Mouse (Mus musculus) liver, adult 2 months (tissue): ENCODE measurements around the gene Il10rb. TPM values are rescaled to one million over a fixed set of nuclear protein-coding genes. Genes with fewer than 3 reads are reported as not detected.

Source experiments
- DNase-seq: peaks from one replicate; pipeline ENCODE4 v3.0.0-alpha.2; 2011; ENCODE audit warnings: low read depth, low spot score; ENCODE audit errors: extremely low read depth
- H3K27ac ChIP-seq: fragments of 200-500 bp; replicated peaks from 2 replicates; pipeline ENCODE4 v1.5.1; 2012; ENCODE audit warnings: low read depth, mild to moderate bottlenecking, control low read depth, inconsistent platforms, low read length; ENCODE audit not compliant: insufficient read depth
- H3K27me3 ChIP-seq: fragments of 200-500 bp; 2 replicates; pipeline ENCODE4 v1.6.1; 2012; ENCODE audit warnings: mild to moderate bottlenecking, moderate library complexity, low read length, inconsistent platforms; ENCODE audit not compliant: control insufficient read depth, insufficient read depth
- H3K36me3 ChIP-seq: fragments of 200-500 bp; 2 replicates; pipeline ENCODE4 v1.6.1; 2012; ENCODE audit warnings: low read length, inconsistent platforms; ENCODE audit not compliant: control insufficient read depth, insufficient read depth
- H3K4me1 ChIP-seq: fragments of 200-500 bp; 2 replicates; pipeline ENCODE4 v1.6.1; 2011; ENCODE audit warnings: low read length; ENCODE audit not compliant: control insufficient read depth, insufficient read depth
- H3K4me3 ChIP-seq: fragments of 200-500 bp; 2 replicates; pipeline ENCODE4 v1.5.1; 2011; ENCODE audit warnings: low read depth, mild to moderate bottlenecking, control low read depth, low read length, moderate library complexity; ENCODE audit not compliant: insufficient read depth
- H3K79me2 ChIP-seq: fragments of 200-500 bp; 2 replicates; pipeline ENCODE4 v1.6.1; 2012; ENCODE audit warnings: inconsistent platforms, mild to moderate bottlenecking, low read length, moderate library complexity; ENCODE audit not compliant: control insufficient read depth, insufficient read depth
- H3K9ac ChIP-seq: fragments of 200-500 bp; 2 replicates; pipeline ENCODE4 v1.6.1; 2012; ENCODE audit warnings: low read depth, mild to moderate bottlenecking, control low read depth, inconsistent platforms, low read length
- CTCF ChIP-seq: fragments of 200-500 bp; IDR thresholded peaks from 2 replicates; pipeline ENCODE4 v1.5.1; 2011; ENCODE audit warnings: low read depth, low read length, control low read depth
- POLR2A ChIP-seq: fragments of 200-500 bp; IDR thresholded peaks from 2 replicates; pipeline ENCODE4 v1.6.1; 2011; ENCODE audit warnings: low read length, control low read depth; ENCODE audit not compliant: insufficient read depth; ENCODE audit errors: extremely low read depth
- whole genome bisulfite sequencing: fragments of 180-500 bp; shearing (Covaris S2); methylation state at CpG from one replicate; pipeline ENCODE4 v1.1.7; 2018; 5-methylcytosine and 5-hydroxymethylcytosine counted together
- polyA plus RNA-seq: library from polyadenylated mRNA; depleted of rRNA; stranded (reverse); fragments of >200 nt; gene quantifications from 2 replicates; pipeline ENCODE4 v1.2.3, GENCODE M21; 2012
- total RNA-seq: library from RNA; depleted of rRNA; stranded (reverse); fragments of >200 nt; gene quantifications from 2 replicates; pipeline ENCODE4 v1.2.3, GENCODE M21; 2014

Gene Il10rb
- total and polyA plus RNA-seq, 2 experiments: 5.1 to 7.3 TPM

DNA sequence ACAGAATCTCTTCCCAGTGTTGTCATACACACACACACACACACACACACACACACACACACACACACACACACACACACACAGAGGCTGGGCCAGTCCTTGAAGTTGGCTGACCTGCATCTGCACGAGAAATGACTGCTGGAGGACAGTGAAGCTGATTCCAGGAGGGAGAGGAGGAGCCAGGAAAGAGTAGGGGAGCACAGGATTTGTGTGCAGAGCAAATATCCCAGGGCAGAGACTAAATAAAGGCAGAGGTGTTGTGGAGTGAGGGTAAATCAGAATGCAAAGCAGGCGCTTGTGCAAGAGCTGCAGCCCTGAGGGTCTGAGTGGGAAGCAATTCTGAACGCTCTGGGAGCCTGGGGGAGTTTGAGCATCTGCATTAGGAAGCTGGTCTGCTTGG, 45.8 kb upstream of the Il10rb start:
- WGBS: 19% methylated on average over 3 of the region's 3 CpGs
- no peaks in the 10 kb centered on the region for H3K27me3 ChIP-seq
- no peak overlapping the region for H3K9ac ChIP-seq
- peaks cover 30% of the 10 kb centered on the region for H3K4me1 ChIP-seq
- TF ChIP-seq CTCF: no peak
- TF ChIP-seq POLR2A: no peak
- H3K36me3 ChIP-seq: no peaks in the 10 kb centered on the region
- peak overlapping the region; percentile 54 for H3K27ac ChIP-seq
- H3K79me2 ChIP-seq: no peaks in the 10 kb centered on the region
- no peak overlapping the region for H3K4me3 ChIP-seq
- DNase-seq: peak; percentile 90

DNA sequence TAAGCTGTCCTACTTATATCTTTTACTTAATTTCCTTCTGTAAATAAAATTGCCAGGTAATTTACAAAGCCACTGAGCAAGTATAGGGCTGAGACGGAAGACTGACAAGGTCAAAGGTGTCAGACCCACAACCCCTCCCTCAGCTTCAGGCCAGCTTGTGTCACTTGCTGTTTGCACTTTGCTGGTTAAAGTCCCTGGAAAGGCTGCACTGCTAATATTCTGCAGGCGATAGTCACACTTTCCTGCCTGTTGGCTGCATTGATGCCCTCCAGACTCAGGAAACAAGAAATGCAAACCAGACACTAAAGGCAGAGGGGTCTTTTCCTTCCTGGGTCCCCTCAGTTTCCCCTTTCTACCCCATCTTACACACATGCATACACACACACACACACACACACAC, 44.0 kb upstream of the Il10rb start:
- Histone ChIP-seq H3K27ac (0 out of 2 replicates have a peak overlapping the region, but pooled peaks have one; percentile 8), H3K4me3 (no peak overlapping the region), H3K9ac (no peak overlapping the region), H3K79me2 (no peaks in the 10 kb centered on the region), H3K36me3 (no peaks in the 10 kb centered on the region), H3K27me3 (no peaks in the 10 kb centered on the region), H3K4me1 (peaks cover 27% of the 10 kb centered on the region)
- WGBS: 14% methylated on average over 2 of the region's 2 CpGs
- TF ChIP-seq CTCF (no peak), POLR2A (no peak)
- peak; percentile 65 for DNase-seq

DNA sequence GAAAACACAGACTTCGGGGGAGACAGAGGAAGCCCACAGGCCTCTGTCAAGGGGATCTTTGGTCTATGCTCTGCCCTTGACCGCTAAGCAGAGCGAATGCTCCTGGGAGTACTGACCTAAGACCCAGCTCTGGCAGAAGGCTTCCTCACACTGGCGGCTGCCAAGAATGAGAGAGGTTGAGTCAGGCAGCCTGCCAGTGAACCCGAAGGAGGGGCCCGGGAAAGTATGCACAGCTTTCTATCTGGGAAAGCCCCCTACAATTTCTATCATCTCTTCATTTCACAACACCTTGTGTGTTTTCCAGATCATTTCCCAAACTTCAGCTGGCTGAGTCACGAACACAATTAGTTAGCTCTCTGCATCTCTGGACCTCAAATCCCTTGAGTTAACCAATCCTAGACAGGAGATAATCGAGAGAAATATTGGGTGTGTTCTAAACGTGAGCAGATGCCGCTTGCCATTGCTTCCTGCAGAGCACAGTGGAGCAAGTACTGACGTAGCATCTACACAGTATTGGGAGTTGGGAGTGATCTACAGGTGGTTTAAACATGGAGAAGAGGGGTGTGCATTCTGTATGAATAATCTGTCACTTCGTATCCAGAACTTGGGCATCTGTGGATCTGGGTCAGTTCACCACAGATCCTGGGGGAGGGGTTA, 43.2 kb upstream of the Il10rb start:
- H3K36me3 ChIP-seq: no peaks in the 10 kb centered on the region
- peak overlapping the region; percentile 43 for H3K27ac ChIP-seq
- no peaks in the 10 kb centered on the region for H3K79me2 ChIP-seq
- peak; percentile 70 for DNase-seq
- H3K27me3 ChIP-seq: no peaks in the 10 kb centered on the region
- 14% methylated on average over 12 of the region's 12 CpGs for WGBS
- H3K4me1 ChIP-seq: peaks cover 21% of the 10 kb centered on the region
- H3K4me3 ChIP-seq: no peak overlapping the region
- TF ChIP-seq CTCF (no peak), POLR2A (no peak)
- no peak overlapping the region for H3K9ac ChIP-seq

DNA sequence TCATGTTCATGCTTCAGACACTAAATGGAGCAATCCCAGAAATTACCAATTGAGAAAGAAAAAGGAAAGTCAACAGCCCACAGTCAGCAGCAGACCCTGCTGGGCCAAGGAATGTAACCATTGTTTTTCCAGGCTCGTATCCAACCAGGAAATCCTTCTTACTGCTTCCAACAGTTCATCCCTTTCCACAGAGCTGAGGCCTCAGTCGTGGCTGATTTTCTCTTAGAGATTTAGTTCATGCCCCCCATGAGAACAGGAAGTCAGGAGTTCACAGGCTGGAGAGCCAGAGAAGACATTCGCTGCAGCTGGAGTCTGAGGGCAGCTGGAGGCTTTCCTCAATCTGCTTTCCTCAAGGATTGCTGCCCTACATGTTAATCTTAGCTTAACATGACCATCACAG, 42.5 kb upstream of the Il10rb start:
- Histone ChIP-seq H3K36me3 (no peaks in the 10 kb centered on the region), H3K4me1 (peaks cover 21% of the 10 kb centered on the region), H3K9ac (no peak overlapping the region), H3K27ac (0 out of 2 replicates have a peak overlapping the region, but pooled peaks have one; percentile 1), H3K79me2 (no peaks in the 10 kb centered on the region), H3K4me3 (no peak overlapping the region), H3K27me3 (no peaks in the 10 kb centered on the region)
- 27% methylated on average over 3 of the region's 3 CpGs for WGBS
- no peak for TF ChIP-seq CTCF
- DNase-seq: peak; percentile 65

DNA sequence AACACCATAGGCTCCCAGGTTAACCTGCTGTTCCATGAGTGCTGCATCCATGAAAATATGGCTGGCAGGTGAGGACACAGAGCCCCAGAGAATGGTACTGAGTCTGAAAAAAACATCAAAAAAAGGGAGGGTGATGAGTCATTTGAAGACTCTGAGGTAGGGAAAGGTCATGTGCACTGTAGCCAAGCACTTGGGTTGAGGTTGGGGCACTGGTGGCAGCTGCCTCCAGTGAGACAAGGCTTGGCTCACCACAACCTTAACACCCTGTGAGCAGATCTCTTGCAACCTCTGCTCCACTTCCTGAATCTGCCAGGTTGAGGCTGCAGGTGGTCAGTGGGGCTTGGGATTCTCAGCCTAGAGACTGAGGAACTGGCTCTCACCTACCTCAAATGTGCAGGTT, 39.4 kb upstream of the Il10rb start:
- no peak overlapping the region for H3K27ac ChIP-seq
- H3K27me3 ChIP-seq: no peaks in the 10 kb centered on the region
- no peaks in the 10 kb centered on the region for H3K36me3 ChIP-seq
- no peak overlapping the region for H3K4me3 ChIP-seq
- no peaks in the 10 kb centered on the region for H3K79me2 ChIP-seq
- H3K9ac ChIP-seq: no peak overlapping the region
- H3K4me1 ChIP-seq: peaks cover 8% of the 10 kb centered on the region
- no peak for DNase-seq
- TF ChIP-seq POLR2A (no peak), CTCF (no peak)

DNA sequence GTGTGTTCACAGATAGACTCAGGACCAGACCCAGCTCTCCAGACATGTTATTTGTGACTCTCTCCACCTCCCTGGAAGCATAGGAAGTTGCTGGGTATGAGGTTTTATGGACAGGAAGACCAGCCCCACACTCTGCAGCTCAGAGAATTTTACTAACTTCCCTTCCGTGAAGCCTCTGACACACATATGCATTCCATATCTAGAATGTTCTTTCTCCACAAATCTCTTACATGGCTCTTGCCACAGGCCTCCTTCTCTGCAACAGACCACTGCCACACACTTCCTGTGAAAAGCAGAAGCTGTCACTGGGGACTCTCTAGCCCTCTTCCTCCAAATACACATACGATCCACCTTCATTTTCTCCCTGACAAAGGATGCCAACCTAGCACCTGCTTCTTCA, 38.9 kb upstream of the Il10rb start:
- no peak for DNase-seq
- WGBS: 75% methylated on average over 2 of the region's 2 CpGs
- H3K79me2 ChIP-seq: no peaks in the 10 kb centered on the region

More for the DNA sequence above, 38.9 kb upstream of the Il10rb start:
- Histone ChIP-seq H3K27ac (no peak overlapping the region), H3K27me3 (no peaks in the 10 kb centered on the region), H3K36me3 (no peaks in the 10 kb centered on the region), H3K9ac (no peak overlapping the region), H3K4me1 (peaks cover 6% of the 10 kb centered on the region), H3K4me3 (no peak overlapping the region)
- TF ChIP-seq POLR2A (no peak), CTCF (no peak)
